Mouse (Mus musculus) hindbrain, embryonic 16.5 days (tissue): Measurements from ENCODE around the gene Dxo. TPM values are rescaled to one million over a fixed set of nuclear protein-coding genes. Genes with fewer than 3 reads are reported as not detected.
"Not testable (repeated sequence)": the region's sequence is repeated elsewhere in the genome, so short reads cannot be mapped to it uniquely, and the experiment has no call there.

ENCODE experiments used
- ATAC-seq: fragments of 200-750 bp; cut with Nextera tagmentation; 2 replicates; pipeline ENCODE4 v1.8.0; 2017; ENCODE audit warnings: moderate TSS enrichment, moderate library complexity
- H3K27ac ChIP-seq: fragments of 300-500 bp; sonication (generic); 2 replicates; pipeline ENCODE4 v1.5.1; 2014; ENCODE audit warnings: low read depth, mild to moderate bottlenecking, control low read depth, low read length, moderate library complexity
- H3K27me3 ChIP-seq: fragments of 300-500 bp; sonication (generic); replicated peaks from 2 replicates; pipeline ENCODE4 v1.6.1; 2014; ENCODE audit warnings: low read length; ENCODE audit not compliant: control insufficient read depth, insufficient read depth
- H3K36me3 ChIP-seq: fragments of 300-500 bp; sonication (generic); 2 replicates; pipeline ENCODE4 v1.6.1; 2014; ENCODE audit warnings: mild to moderate bottlenecking, low read length, moderate library complexity, mixed read lengths; ENCODE audit not compliant: control insufficient read depth, insufficient read depth
- H3K4me1 ChIP-seq: fragments of 300-500 bp; sonication (generic); 2 replicates; pipeline ENCODE4 v1.6.1; 2014; ENCODE audit warnings: low read depth, low read length; ENCODE audit not compliant: control insufficient read depth, insufficient read depth
- H3K4me2 ChIP-seq: fragments of 300-500 bp; sonication (generic); 2 replicates; pipeline ENCODE4 v1.6.1; 2014; ENCODE audit warnings: mild to moderate bottlenecking, low read length, control low read depth, moderate library complexity
- H3K4me3 ChIP-seq: fragments of 300-500 bp; sonication (generic); 2 replicates; pipeline ENCODE4 v1.5.1; 2014; ENCODE audit warnings: mild to moderate bottlenecking, low read length, control low read depth, moderate library complexity
- H3K9ac ChIP-seq: fragments of 300-500 bp; sonication (generic); 2 replicates; pipeline ENCODE4 v1.6.1; 2014; ENCODE audit warnings: low read depth, mild to moderate bottlenecking, control low read depth, low read length, moderate library complexity
- H3K9me3 ChIP-seq: fragments of 300-500 bp; sonication (generic); 2 replicates; pipeline ENCODE4 v1.6.1; 2014; ENCODE audit warnings: mild to moderate bottlenecking, low read length, moderate library complexity; ENCODE audit not compliant: control insufficient read depth
- WGBS: fragments of 180-500 bp; shearing (Covaris S2); extraction: QIAGEN DNeasy Blood & Tissue Kit; methylation state at CpG from one replicate; pipeline ENCODE4 v1.1.7; 2014; 5-methylcytosine and 5-hydroxymethylcytosine counted together
- polyA plus RNA-seq: library from polyadenylated mRNA; unstranded; fragments of >200 nt; fragmentation: Nextera tagmentation; extraction: Ambion mirVana; gene quantifications from 2 replicates; pipeline ENCODE4 v1.2.1, GENCODE M21; 2015

Dxo gene
- 68.4 and 68.9 TPM in 2 replicates for polyA plus RNA-seq

GRCm38 (mm10) chr17:34836856-34837221, at the start of gene Dxo, which contains the start of gene Stk19:
Gene Dxo, plus strand, starts transcription at chr17:34837019.
Gene Stk19, minus strand, starts transcription at chr17:34836945.
- ATAC-seq = peak; percentile 93
- WGBS = under 1% methylated on average over 40 of the region's 40 CpGs
- H3K27me3 ChIP-seq = no peaks in the 10 kb centered on the region

GRCm38 (mm10) chr17:34795016-34795415, 41.8 kb upstream of the Dxo start:
- Histone ChIP-seq H3K4me1 (no peaks in the 10 kb centered on the region), H3K4me3 (no peak overlapping the region), H3K27ac (no peak overlapping the region), H3K36me3 (no peaks in the 10 kb centered on the region), H3K4me2 (no peak overlapping the region), H3K27me3 (no peaks in the 10 kb centered on the region), H3K9me3 (no peaks in the 10 kb centered on the region), H3K9ac (no peak overlapping the region)
- no peak for ATAC-seq
- 90% methylated on average over 10 of the region's 10 CpGs for WGBS

More at GRCm38 (mm10) chr17:34836856-34837221, at the start of gene Dxo, which contains the start of gene Stk19:
- peaks cover 31% of the 10 kb centered on the region for H3K36me3 ChIP-seq
- peaks cover 17% of the 10 kb centered on the region for H3K4me1 ChIP-seq
- peak within 1 kb of the TSS; percentile 84 for H3K27ac ChIP-seq
- no peaks in the 10 kb centered on the region for H3K9me3 ChIP-seq
- H3K4me3 ChIP-seq = peak within 1 kb of the TSS; percentile 79
- H3K9ac ChIP-seq = peak within 1 kb of the TSS; percentile 78
- peak within 1 kb of the TSS; percentile 99 for H3K4me2 ChIP-seq

- Histone ChIP-seq H3K27ac (no peak overlapping the region), H3K36me3 (no peaks in the 10 kb centered on the region), H3K4me2 (no peak overlapping the region), H3K4me1 (no peaks in the 10 kb centered on the region), H3K4me3 (no peak overlapping the region), H3K9ac (no peak overlapping the region), H3K27me3 (no peaks in the 10 kb centered on the region), H3K9me3 (no peaks in the 10 kb centered on the region)
- WGBS = 68% methylated on average over 9 of the region's 9 CpGs
- ATAC-seq = no peak
Measured at GRCm38 (mm10) chr17:34795633-34796032, 41.2 kb upstream of the Dxo start.

- WGBS = 88% methylated on average over 8 of the region's 8 CpGs
- Histone ChIP-seq H3K4me3 (no peak overlapping the region), H3K27ac (no peak overlapping the region), H3K4me2 (no peak overlapping the region), H3K9ac (no peak overlapping the region), H3K36me3 (no peaks in the 10 kb centered on the region), H3K4me1 (no peaks in the 10 kb centered on the region), H3K9me3 (no peaks in the 10 kb centered on the region), H3K27me3 (no peaks in the 10 kb centered on the region)
- ATAC-seq = no peak
Measured at GRCm38 (mm10) chr17:34796311-34797140, 40.3 kb upstream of the Dxo start.

GRCm38 (mm10) chr17:34797211-34797995, 39.4 kb upstream of the Dxo start:
- H3K4me2 ChIP-seq, H3K4me3 ChIP-seq, H3K27ac ChIP-seq, H3K9ac ChIP-seq, ATAC-seq, H3K27me3 ChIP-seq, H3K9me3 ChIP-seq, H3K4me1 ChIP-seq, H3K36me3 ChIP-seq: not testable (repeated sequence)
- 89% methylated on average over 10 of the region's 10 CpGs for WGBS

- not testable (repeated sequence) for ATAC-seq, H3K9me3 ChIP-seq, H3K4me3 ChIP-seq, H3K9ac ChIP-seq, H3K27ac ChIP-seq, H3K4me1 ChIP-seq, H3K27me3 ChIP-seq, H3K4me2 ChIP-seq, H3K36me3 ChIP-seq
- WGBS = 91% methylated on average over 6 of the region's 7 CpGs
Measured at GRCm38 (mm10) chr17:34798071-34798470, 38.7 kb upstream of the Dxo start.

GRCm38 (mm10) chr17:34798866-34799530, 37.8 kb upstream of the Dxo start:
- H3K9me3 ChIP-seq = no peaks in the 10 kb centered on the region
- H3K36me3 ChIP-seq = no peaks in the 10 kb centered on the region
- WGBS = 94% methylated on average over 14 of the region's 17 CpGs
- H3K27ac ChIP-seq = no peak overlapping the region
- H3K4me2 ChIP-seq = no peak overlapping the region
- H3K4me1 ChIP-seq = no peaks in the 10 kb centered on the region
- no peak overlapping the region for H3K9ac ChIP-seq
- no peaks in the 10 kb centered on the region for H3K27me3 ChIP-seq
- H3K4me3 ChIP-seq = no peak overlapping the region
- ATAC-seq = no peak

GRCm38 (mm10) chr17:34799531-34799925, 37.3 kb upstream of the Dxo start:
- no peaks in the 10 kb centered on the region for H3K4me1 ChIP-seq
- H3K27me3 ChIP-seq = no peaks in the 10 kb centered on the region
- ATAC-seq = no peak
- H3K4me2 ChIP-seq = no peak overlapping the region
- no peak overlapping the region for H3K4me3 ChIP-seq
- H3K27ac ChIP-seq = no peak overlapping the region
- 93% methylated on average over 4 of the region's 4 CpGs for WGBS
- no peaks in the 10 kb centered on the region for H3K36me3 ChIP-seq
- H3K9ac ChIP-seq = no peak overlapping the region
- H3K9me3 ChIP-seq = no peaks in the 10 kb centered on the region
